Mouse (Mus musculus) neutrophil, adult 83 days (primary cell): ENCODE measurements around the gene Gpr180. TPM values are rescaled to one million over a fixed set of nuclear protein-coding genes. Genes with fewer than 3 reads are reported as not detected.

Experiments
- total RNA-seq, 2 experiments: library from RNA; stranded (reverse); gene quantifications; one replicate each; pipeline ENCODE4 v1.2.4; 2023

Gene Gpr180
- 1 to 10 TPM; 4.4 to 4.8 TPM for total RNA-seq

DNA sequence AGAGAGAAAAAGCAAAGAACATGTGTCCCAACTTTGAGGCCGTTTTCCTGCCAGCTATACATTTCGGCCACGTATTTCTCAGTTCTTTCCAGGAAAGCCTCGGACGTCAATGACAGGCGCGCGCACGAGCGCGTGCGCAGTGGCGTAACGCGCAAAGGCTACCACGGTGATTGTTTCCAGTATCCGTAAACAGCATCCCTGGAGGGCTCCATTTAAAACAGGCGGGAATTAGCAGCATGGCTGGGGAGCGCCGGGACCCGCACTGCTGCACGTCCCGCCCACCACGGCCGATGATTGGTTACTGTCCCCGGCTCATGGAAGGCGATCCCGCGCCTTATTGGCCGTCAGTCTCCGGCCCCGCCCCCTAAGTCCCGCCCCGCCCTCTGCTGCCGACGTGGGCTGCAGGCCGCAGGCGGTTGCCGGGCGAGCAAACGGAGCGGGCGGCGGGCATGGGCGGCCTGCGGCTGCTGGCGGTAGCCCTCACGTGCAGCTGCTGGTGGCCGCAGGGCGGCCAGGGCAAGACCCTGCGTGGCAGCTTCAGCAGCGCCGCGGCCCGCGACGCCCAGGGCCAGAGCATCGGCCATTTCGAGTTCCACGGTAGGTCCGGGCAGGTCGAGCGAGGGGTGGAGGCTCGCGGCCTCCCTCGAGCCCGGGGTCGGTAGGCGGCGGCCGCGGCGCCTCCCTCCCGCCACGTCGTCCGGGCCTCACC is at the start of gene Gpr180:
Gpr180 (plus strand) TSS at position 415 of the 709 bp plus-strand sequence.

DNA sequence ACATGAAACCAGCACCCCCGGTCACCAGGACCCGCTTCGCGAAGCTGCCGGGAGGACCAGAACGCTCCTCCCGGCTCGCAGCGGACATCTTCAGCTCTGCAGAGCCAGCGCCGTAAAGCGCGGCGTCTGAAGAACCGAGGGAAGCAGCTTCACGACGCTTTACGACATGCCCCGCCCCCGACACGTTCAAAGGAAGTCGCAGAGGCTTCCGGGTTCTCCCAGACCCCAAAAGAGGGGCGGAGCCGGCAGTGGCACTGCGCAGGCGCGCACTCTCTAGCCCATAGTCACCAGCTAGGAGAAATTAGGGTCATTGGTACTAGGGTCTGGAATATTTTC is 4.3 kb upstream of the Gpr180 start, which contains the start of gene Tgds:
Tgds (minus strand) TSS at position 114 of the 336 bp plus-strand sequence.

Other genes starting within 250 kb of the Gpr180 start
- gene Dct, start 84.9 kb upstream of the Gpr180 start, total RNA-seq: not detected
- gene Tgds, start 4.4 kb upstream of the Gpr180 start, total RNA-seq: 10 to 100 TPM; 21.1 to 21.3 TPM
- gene Sox21, start 99.9 kb downstream of the Gpr180 start, total RNA-seq: not detected
- gene Gm9376, start 129.8 kb downstream of the Gpr180 start, total RNA-seq: not detected